Mouse (Mus musculus) naive thymus-derived CD4-positive, alpha-beta T cell, adult 2 months (primary cell): ENCODE data around the gene Gpr137b.
"Not testable (repeated sequence)": the region's sequence is repeated elsewhere in the genome, so short reads cannot be mapped to it uniquely, and the experiment has no call there.

Experiments
- DNase-seq: peaks from one replicate; pipeline ENCODE4 v3.0.0-alpha.2; 2011; ENCODE audit warnings: low read depth

Gene Gpr137b

GRCm38 (mm10) chr13:13366371-13366770 lies 27.4 kb downstream of the Gpr137b start:
- DNase-seq: not testable (repeated sequence)

GRCm38 (mm10) chr13:13363536-13363935 lies 30.3 kb downstream of the Gpr137b start:
- not testable (repeated sequence) for DNase-seq

GRCm38 (mm10) chr13:13362261-13362660 lies 31.6 kb downstream of the Gpr137b start:
- not testable (repeated sequence) for DNase-seq

- not testable (repeated sequence) for DNase-seq
Observed at GRCm38 (mm10) chr13:13360045-13360444, 33.8 kb downstream of the Gpr137b start.

GRCm38 (mm10) chr13:13358602-13359001 lies 35.2 kb downstream of the Gpr137b start:
- not testable (repeated sequence) for DNase-seq

GRCm38 (mm10) chr13:13358097-13358496 lies 35.7 kb downstream of the Gpr137b start:
- not testable (repeated sequence) for DNase-seq

- not testable (repeated sequence) for DNase-seq
Observed at GRCm38 (mm10) chr13:13352113-13352512, 41.7 kb downstream of the Gpr137b start.

- not testable (repeated sequence) for DNase-seq
Observed at GRCm38 (mm10) chr13:13350681-13351080, 43.1 kb downstream of the Gpr137b start.

- no peak for DNase-seq
Observed at GRCm38 (mm10) chr13:13349288-13349687, 44.5 kb downstream of the Gpr137b start.

GRCm38 (mm10) chr13:13347634-13348412 lies 46.0 kb downstream of the Gpr137b start:
- DNase-seq: not testable (repeated sequence)

GRCm38 (mm10) chr13:13337361-13337760 lies 56.5 kb downstream of the Gpr137b start:
- DNase-seq: not testable (repeated sequence)

- DNase-seq: peak; percentile 19
Observed at GRCm38 (mm10) chr13:13328876-13329275, 64.9 kb downstream of the Gpr137b start.
